Comparison of ENCODE assay signal across 9 mouse cellular contexts in genomic region chr6:135148506-135148905, GRCm38 (mm10). TPM values are rescaled to one million over a fixed set of nuclear protein-coding genes. Genes with fewer than 3 reads are reported as not detected.
A peak's percentile ranks its signal among the peaks of the same experiment; 100 is the strongest.
DNase-seq lines count a peak whose midpoint lies in the region; ATAC-seq lines count a peak whose summit lies in the region.
"Had no signal": no experiment of that assay in that cellular context is flagged by ENCODE, and none has a peak within 500 bp of the region (broad histone marks: within the 10 kb centered on the region; RNA-seq: fewer than 3 reads in every experiment).

No protein-coding gene starts in this region.

- no peak overlapping the region for H3K4me3 ChIP-seq in hindbrain, embryonic 14.5 days (replicated peaks; ENCODE audit: low read length)
- H3K4me3 ChIP-seq: hindbrain, embryonic 15.5 days had no signal

- H3K9me3 ChIP-seq in hindbrain, embryonic 14.5 days (ENCODE audit: control insufficient read depth, low read length), result no peaks in the 10 kb centered on the region
- H3K9me3 ChIP-seq: hindbrain, embryonic 15.5 days had no signal

- no peaks in the 10 kb centered on the region for H3K27me3 ChIP-seq in hindbrain, embryonic 14.5 days (ENCODE audit: control insufficient read depth, insufficient read depth, low read length)
- H3K27me3 ChIP-seq: hindbrain, embryonic 15.5 days had no signal

- H3K9ac ChIP-seq in hindbrain, embryonic 14.5 days, result no peak overlapping the region
- H3K9ac ChIP-seq: hindbrain, embryonic 15.5 days had no signal

- WGBS in hindbrain, embryonic 14.5 days, result 35% methylated on average over 1 of the region's 1 CpGs

- no peaks in the 10 kb centered on the region for H3K4me1 ChIP-seq in hindbrain, embryonic 14.5 days (replicated peaks; ENCODE audit: control insufficient read depth, insufficient read depth, low read length)

- no peak overlapping the region for H3K27ac ChIP-seq in hindbrain, embryonic 14.5 days
- H3K27ac ChIP-seq: hindbrain, embryonic 15.5 days had no signal

- intact Hi-C loops in heart, postnatal 25 days (cut with DNase I), result loop anchor here (1.0 to 5.0 kb wide), 3 partner anchors 89 to 252 kb away; no protein-coding TSS in a partner anchor

- no peak for ATAC-seq in hindbrain, embryonic 14.5 days (ENCODE audit: low FRiP score)

- H3K36me3 ChIP-seq in hindbrain, embryonic 14.5 days (replicated peaks; ENCODE audit: control insufficient read depth, insufficient read depth), result no peaks in the 10 kb centered on the region
- H3K36me3 ChIP-seq: hindbrain, embryonic 15.5 days had no signal

- H3K4me2 ChIP-seq in hindbrain, embryonic 14.5 days (replicated peaks), result no peak overlapping the region
- H3K4me2 ChIP-seq: hindbrain, embryonic 15.5 days had no signal

- DNase-seq in heart, adult 11 months, result peak; percentile 88
- no peak for DNase-seq in heart, postnatal 25 days (ENCODE audit: low spot score)
- DNase-seq in B cell, adult 2 months, result peak; percentile 28 to 31
- peak; percentile 35 for DNase-seq in brain, adult 2 months (ENCODE audit: low read depth, low spot score)
- DNase-seq in kidney, postnatal 4 days, result peak; percentile 55 to 57
- DNase-seq in retina, postnatal 1 day, result peak; percentile 48
- DNase-seq in ovary, postnatal 10 days (ENCODE audit: low spot score), result no peak
- DNase-seq in hindbrain, embryonic 14.5 days (ENCODE audit: low spot score), result no peak

RNA-seq across cellular contexts. Expression of gene Gprc5d, which starts 30.4 kb away (rescaled TPM):
- total RNA-seq in heart, postnatal 25 days (2021), result not detected
- polyA plus RNA-seq in hindbrain, embryonic 14.5 days (2014; fragmentation: Nextera tagmentation; extraction: Ambion mirVana), result not detected in 2 replicates
- polyA plus RNA-seq: hindbrain, embryonic 15.5 days had no signal

RNA-seq across cellular contexts. Expression of gene Fam234b, which starts 49.3 kb away (rescaled TPM):
- total RNA-seq in heart, postnatal 25 days (2021), result 1 to 10 TPM; 6.5 to 6.7 TPM
- 117 and 126 TPM in 2 replicates for polyA plus RNA-seq in hindbrain, embryonic 14.5 days (2014; fragmentation: Nextera tagmentation; extraction: Ambion mirVana)

RNA-seq across cellular contexts. Expression of gene Hebp1, which starts 49.3 kb away (rescaled TPM):
- total RNA-seq in heart, postnatal 25 days (2021), result 10 to 100 TPM; 40.0 to 43.4 TPM
- polyA plus RNA-seq in hindbrain, embryonic 14.5 days (2014; fragmentation: Nextera tagmentation; extraction: Ambion mirVana), result 3.1 and 3.3 TPM in 2 replicates

Comparison
In these comparisons a context has a peak if more than half of its experiments do, and no peak if none do; other contexts are left out.
1. DNase-seq: peak in heart, adult 11 months (single experiment), B cell, adult 2 months (2 of 2), brain, adult 2 months (single experiment), kidney, postnatal 4 days (2 of 2) and retina, postnatal 1 day (single experiment); none in heart, postnatal 25 days (single experiment), ovary, postnatal 10 days (single experiment) and hindbrain, embryonic 14.5 days (single experiment).